Mouse (Mus musculus) layer of hippocampus, adult 9-11 months (tissue): ENCODE measurements around the gene Dnajc19.

Experiments used
- DNase-seq: peaks from one replicate; pipeline ENCODE4 v3.0.0; 2022

Gene Dnajc19

GRCm38 (mm10) chr3:34021259-34021828 is 59.8 kb downstream of the Dnajc19 start:
- no peak for DNase-seq

- DNase-seq = no peak
Observed at GRCm38 (mm10) chr3:34020382-34021258, 60.5 kb downstream of the Dnajc19 start.

GRCm38 (mm10) chr3:34019540-34020381 is 61.4 kb downstream of the Dnajc19 start, which contains the start of gene Fxr1:
TSS of gene Fxr1 (plus strand) at chr3:34019943.
- peak; percentile 88 for DNase-seq

- no peak for DNase-seq
Observed at GRCm38 (mm10) chr3:34008191-34008590, 72.9 kb downstream of the Dnajc19 start.

- DNase-seq = no peak
Observed at GRCm38 (mm10) chr3:34007611-34008010, 73.5 kb downstream of the Dnajc19 start.

GRCm38 (mm10) chr3:34006824-34007223 is 74.3 kb downstream of the Dnajc19 start:
- DNase-seq = no peak

GRCm38 (mm10) chr3:34006301-34006700 is 74.8 kb downstream of the Dnajc19 start:
- no peak for DNase-seq
